Mouse (Mus musculus): ENCODE measurements around the gene Fndc8.

GRCm38 (mm10) chr11:82949036-82949435, 57.1 kb downstream of the Fndc8 start:
- no peak for TF ChIP-seq CTCF (IDR thresholded peaks at IDR 0.05; ENCODE audit: borderline replicate concordance, control insufficient read depth, extremely low read depth, insufficient read depth, low read length, poor library complexity)
- TF ChIP-seq POLR2A (IDR thresholded peaks at IDR 0.05; ENCODE audit: control insufficient read depth, extremely low read depth, insufficient read depth, low read length, poor library complexity): no peak

Data from thymus, adult 2 months (tissue).